Mouse (Mus musculus) spleen, postnatal 10 days (tissue): Measurements from ENCODE around the gene Klrb1.
"Not testable (repeated sequence)": the region's sequence is repeated elsewhere in the genome, so short reads cannot be mapped to it uniquely, and the experiment has no call there.

ENCODE experiments used
- DNase-seq, 2 experiments: peaks; one replicate each; pipeline ENCODE4 v3.0.0; 2021 to 2022; ENCODE audit warnings: low spot score in 2 of 2

Gene Klrb1

GRCm38 (mm10) chr6:128722959-128723358 lies at the start of gene Klrb1:
Klrb1 (minus strand) TSS chr6:128723059.
- no peak for DNase-seq

GRCm38 (mm10) chr6:128769481-128770253 lies 46.8 kb upstream of the Klrb1 start:
- DNase-seq = no peak

- DNase-seq = no peak
Observed at GRCm38 (mm10) chr6:128768047-128768446, 45.2 kb upstream of the Klrb1 start.

- peak; percentile 14 to 68 for DNase-seq
Observed at GRCm38 (mm10) chr6:128766486-128767254, 43.8 kb upstream of the Klrb1 start.

GRCm38 (mm10) chr6:128765211-128765610 lies 42.4 kb upstream of the Klrb1 start:
- DNase-seq = no peak

- no peak for DNase-seq
Observed at GRCm38 (mm10) chr6:128764598-128764997, 41.7 kb upstream of the Klrb1 start.

GRCm38 (mm10) chr6:128763736-128764523 lies 41.1 kb upstream of the Klrb1 start:
- DNase-seq = peak; percentile 89 to 90

GRCm38 (mm10) chr6:128762892-128763670 lies 40.2 kb upstream of the Klrb1 start:
- DNase-seq = not testable (repeated sequence)

- no peak for DNase-seq
Observed at GRCm38 (mm10) chr6:128761144-128761540, 38.3 kb upstream of the Klrb1 start.

- peak; percentile 84 to 87 for DNase-seq
Observed at GRCm38 (mm10) chr6:128760416-128761143, 37.7 kb upstream of the Klrb1 start.

- peak; percentile 90 for DNase-seq
Observed at GRCm38 (mm10) chr6:128760016-128760415, 37.2 kb upstream of the Klrb1 start.

- no peak for DNase-seq
Observed at GRCm38 (mm10) chr6:128759221-128759950, 36.5 kb upstream of the Klrb1 start.

- DNase-seq = not testable (repeated sequence)
Observed at GRCm38 (mm10) chr6:128755402-128755763, 32.5 kb upstream of the Klrb1 start.

GRCm38 (mm10) chr6:128754748-128755401 lies 32.0 kb upstream of the Klrb1 start:
- DNase-seq = not testable (repeated sequence)

GRCm38 (mm10) chr6:128754265-128754664 lies 31.4 kb upstream of the Klrb1 start:
- DNase-seq = not testable (repeated sequence)

- peak in 1 of 2 experiments; percentile 74 for DNase-seq
Observed at GRCm38 (mm10) chr6:128753610-128754224, 30.9 kb upstream of the Klrb1 start.

GRCm38 (mm10) chr6:128747006-128747405 lies 24.1 kb upstream of the Klrb1 start:
- DNase-seq = not testable (repeated sequence)

GRCm38 (mm10) chr6:128737445-128737844 lies 14.6 kb upstream of the Klrb1 start:
- DNase-seq = no peak

- DNase-seq = peak in 1 of 2 experiments; percentile 53
Observed at GRCm38 (mm10) chr6:128736100-128736499, 13.2 kb upstream of the Klrb1 start.
